Mouse (Mus musculus): ENCODE results near the gene Klrb1c.
"Not testable (repeated sequence)": the region's sequence is repeated elsewhere in the genome, so short reads cannot be mapped to it uniquely, and the experiment has no call there.

Klrb1c gene

DNA sequence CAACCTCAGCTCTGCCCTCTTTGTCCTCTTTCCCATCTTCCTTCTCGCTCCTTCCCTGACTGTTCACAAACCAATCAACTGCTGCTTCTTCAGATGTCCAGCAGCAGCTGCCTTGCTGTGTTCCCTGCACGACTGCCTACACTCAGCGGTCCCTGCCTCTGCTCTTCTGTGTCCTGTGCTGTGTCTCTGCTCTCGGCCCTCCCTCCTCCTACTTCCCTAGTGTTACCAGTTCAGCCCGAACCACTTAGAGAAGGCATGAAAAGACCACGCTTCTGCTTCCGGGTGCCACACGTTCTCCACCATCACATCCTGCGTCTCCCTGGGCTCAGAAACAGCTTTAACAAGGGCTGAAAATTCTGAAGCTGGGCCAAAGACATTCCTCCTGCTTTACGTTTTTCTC lies 34.8 kb downstream of the Klrb1c start:
- peak; percentile 33 for DNase-seq

DNA sequence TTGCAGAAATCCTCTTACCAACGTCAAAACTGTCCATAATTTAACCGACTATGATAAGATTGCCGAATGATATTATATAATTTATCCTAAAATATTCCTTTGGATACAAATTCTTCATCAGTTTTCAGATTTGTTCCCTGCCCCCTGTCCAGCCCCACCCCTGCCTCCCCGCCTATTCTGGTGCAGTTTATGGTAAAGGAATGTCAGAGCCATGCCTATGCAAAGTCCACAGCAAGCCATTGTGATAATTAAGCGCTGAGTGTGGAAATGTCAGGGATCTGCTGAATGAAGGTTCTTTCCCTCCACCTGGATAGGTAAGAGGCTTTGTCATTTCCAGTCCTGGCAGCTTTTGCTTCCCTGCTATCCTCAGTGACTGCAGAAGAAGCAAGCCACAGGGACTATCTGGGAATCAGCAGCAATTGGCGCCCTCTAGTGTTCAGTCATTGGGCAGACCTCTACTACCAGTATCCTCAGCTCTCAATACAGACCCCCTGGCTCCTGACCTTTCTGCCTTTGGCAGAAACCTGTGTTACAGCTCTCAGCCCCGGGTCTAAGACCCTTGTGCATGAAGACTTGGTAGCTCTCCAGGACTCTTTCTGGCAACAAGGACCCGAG lies 35.3 kb downstream of the Klrb1c start:
- DNase-seq = peak; percentile 89

DNA sequence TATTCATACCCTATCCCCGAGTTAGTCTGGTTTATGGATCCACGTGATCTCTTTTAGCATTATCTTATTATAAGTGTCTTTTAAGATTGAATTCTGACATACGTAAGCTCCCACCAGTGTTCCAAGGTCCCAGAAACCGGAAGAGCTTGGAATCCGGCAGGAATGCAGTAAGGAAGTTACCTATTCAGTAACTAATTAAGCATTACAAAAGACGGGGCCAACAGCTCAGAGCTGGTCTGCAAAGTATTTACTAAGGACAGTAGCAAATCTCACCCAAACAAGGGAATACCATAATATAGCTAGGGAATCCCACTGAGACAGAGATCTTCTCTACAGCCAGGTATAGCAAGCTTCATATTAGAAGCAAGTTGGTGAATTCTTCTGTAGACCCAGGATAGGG lies 42.0 kb downstream of the Klrb1c start:
- DNase-seq = not testable (repeated sequence)

DNA sequence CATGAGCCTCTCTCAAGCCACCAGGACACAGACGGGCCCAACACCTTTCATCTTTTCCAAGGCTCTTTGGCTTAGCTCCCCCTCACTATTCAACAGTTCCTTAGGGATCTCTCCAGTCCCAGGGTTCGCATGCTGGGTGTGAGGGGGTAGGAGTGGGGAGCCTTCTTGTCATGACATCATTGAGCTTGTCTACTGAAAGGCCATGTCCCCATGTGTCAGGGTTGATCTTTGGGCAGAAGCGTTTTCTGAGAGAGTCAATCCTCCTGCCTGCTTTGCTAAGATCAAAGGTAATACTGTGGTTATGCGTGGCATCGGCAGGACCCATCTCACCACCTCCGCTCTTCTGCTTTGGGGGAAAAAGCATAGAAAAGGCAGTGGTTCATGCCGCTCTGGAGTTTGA lies 51.6 kb downstream of the Klrb1c start:
- no peak for DNase-seq

DNA sequence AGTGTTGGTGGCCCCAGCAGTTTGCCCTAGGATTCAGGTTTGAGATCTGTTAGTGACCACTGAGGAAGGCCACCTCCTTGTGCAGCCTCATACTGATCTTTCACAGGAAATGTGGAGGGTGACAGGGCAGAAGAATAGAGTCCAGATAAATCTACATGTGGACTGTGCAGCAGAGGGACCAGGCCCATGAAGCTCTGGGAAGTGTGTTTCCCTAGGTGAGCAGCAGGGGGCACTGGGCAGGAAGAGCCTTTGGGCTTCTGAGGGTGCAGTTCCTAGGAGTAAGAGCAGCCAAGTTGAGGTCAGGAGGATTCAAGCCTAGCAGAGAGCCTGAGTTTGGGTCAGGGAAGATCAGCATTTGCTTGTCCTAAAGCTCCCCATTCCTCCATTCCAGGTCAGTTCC lies 52.9 kb downstream of the Klrb1c start:
- DNase-seq = peak; percentile 24

DNA sequence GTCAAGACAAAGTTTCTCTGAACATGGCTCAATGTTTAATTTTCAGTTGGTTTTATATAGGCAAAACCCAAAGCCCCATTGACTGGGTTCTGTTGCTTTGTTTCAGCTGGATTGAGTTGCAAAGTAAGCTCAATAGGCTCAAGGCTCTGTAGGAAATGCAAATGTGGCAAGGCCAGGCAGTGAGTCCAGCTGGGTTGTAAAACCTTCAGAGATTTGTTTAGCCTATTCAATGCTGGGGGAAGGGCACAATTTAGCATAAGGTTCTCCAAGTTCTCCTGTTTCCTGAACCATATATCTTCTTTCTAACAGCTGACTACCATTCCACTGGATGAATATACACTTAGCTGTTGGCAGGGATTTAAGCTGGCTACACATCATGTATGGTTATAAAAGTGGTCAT lies 54.1 kb downstream of the Klrb1c start:
- no peak for DNase-seq

DNA sequence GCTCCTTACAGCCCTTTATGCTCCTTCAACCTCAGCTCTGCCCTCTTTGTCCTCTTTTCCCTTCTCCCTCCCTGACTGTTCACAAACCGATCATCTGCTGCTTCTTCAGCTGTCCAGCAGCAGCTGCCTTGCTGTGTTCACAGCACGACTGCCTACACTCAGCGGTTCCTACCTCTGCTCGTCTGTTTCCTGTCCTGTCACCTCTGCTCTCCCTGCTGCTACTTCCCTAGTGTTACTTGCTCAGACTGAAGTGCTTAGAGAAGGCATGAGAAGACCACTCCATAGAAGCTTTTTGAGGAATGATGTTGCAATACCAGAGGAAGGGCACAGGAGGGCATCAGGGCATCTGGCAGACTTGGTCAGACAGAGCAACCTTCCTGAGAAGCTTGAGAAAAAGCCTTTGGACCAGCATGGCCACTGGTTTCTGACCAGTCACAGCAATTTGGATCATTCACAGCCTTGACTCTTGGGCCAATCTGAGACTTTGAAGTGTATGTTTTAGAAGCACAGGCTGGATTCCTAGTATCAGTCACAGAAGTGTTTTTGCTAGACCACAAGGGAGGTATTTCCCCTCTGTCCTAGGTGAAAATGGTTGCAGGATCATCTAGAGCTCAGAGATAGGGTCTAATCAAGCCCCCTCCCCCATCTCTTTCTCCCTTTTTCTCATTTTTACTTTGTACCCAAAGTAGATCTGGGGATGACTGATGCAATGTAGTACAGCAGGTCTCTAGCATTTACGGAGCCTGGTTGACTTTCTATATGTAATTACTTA lies 54.9 kb downstream of the Klrb1c start:
- no peak for DNase-seq

DNA sequence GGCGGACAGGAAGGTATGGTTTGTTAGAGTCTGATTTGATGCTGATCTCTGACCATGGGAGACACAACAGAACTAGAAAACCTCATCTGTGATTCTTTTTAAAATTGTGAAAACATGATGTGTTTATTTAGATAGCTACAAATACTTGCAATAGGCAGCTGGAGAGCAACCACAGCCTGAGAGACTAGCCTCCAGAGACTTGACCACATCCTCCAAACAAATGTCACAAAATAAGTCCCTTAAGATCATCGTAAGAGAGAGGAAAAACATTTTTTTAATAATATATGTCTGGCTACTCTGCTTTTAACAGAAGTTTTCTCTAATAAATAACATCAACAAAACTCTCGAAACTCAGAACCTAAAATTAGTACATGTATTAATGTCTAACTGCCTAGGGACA lies 57.0 kb downstream of the Klrb1c start:
- DNase-seq = no peak

All from retina, postnatal 1 day (tissue).